Mouse (Mus musculus) kidney, postnatal 25 days (tissue): ENCODE data around the gene Sstr3.
A peak's percentile ranks its signal among the peaks of the same experiment; 100 is the strongest.

ENCODE experiments used
- DNase-seq, 2 experiments: peaks; one replicate each; pipeline ENCODE4 v3.0.0; 2021; ENCODE audit warnings: mixed read lengths in 2 of 2

Gene Sstr3

DNA sequence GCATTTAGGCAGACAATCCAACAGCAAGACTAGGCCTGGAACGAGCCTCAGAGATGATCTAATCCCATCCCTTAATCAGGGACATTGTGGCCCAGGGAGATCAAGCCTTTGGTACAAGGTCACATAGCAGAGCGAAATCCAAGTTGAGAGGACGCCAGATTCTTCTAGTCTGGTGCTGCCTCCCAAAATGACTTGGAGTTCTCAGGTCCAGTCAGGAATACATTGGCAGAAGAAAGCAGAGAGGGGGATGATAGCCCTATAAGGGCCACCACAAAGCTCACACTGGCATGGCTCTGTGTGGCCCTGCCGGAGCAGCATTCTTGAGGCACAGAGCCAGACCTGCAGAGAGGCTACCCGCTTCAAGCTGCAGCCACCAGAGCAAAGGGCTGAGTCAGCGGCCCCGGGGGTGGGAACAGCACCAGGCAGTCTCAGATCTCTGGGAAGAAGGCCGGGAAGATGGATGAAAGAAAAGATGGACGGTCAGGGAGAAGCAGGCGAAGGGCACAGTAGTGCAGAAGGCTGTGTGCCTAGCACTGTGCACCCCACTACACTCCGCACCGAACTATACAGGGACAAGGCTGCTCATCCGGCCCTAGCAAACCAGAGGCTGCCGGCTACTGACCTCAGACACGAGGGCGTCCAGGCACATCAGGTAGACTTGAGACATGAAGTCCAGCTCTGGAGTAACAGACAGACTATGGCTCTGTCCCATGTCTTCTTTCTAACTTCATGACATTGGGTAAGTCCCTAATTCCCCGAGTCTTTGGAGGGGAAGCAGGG is 13.6 kb downstream of the Sstr3 start, which contains the start of gene C1qtnf6:
TSS of gene C1qtnf6 (minus strand) at position 746 of the 780 bp plus-strand sequence.
- peak; percentile 82 to 89 for DNase-seq

DNA sequence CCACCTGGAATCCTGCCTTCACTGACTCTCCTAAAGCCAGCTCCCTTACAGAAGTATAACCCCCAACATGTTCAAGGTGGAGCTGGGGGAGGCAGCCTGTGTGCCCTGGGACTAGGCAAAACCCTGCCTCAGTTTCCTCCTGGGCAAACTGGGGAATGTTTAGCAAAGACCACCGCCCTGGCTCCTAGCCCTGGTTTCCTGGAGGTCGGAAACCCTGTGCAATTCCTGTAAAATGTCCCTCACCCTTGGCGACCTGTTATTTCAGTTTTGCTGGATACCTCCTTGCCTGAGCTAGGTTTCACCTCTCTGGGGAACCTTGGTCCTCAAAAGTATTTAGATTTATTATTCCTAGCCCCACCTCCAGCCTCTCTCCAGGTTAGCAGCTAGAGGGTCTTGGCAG is 14.3 kb downstream of the Sstr3 start:
- no peak for DNase-seq

GRCm38 (mm10) chr15:78529428-78529990 is 15.0 kb downstream of the Sstr3 start:
- peak; percentile 76 to 77 for DNase-seq

- peak; percentile 52 to 72 for DNase-seq
These were observed 15.6 kb downstream of the Sstr3 start for GRCm38 (mm10) chr15:78528726-78529411.

DNA sequence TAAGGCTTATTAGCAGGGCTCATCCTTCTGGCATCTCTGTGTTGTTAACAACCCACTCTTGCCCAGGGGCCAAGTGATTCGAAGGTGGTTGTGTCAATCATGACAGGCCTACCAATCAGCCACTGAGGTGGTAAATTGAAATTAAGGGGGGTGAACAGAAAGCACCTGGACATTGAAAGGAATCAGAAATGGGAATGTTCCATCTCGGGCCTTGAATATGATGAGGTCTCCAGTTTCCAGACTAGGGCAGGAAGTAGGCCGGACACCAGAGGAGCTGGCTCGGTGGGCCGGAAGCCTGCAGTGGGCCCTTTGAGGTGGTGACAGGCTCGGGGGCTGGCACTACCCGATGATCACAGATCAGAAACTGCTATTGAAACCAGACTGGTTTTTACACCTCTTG is 16.5 kb downstream of the Sstr3 start:
- DNase-seq = peak; percentile 56 to 73

- DNase-seq = no peak
These were observed 20.3 kb downstream of the Sstr3 start for GRCm38 (mm10) chr15:78524163-78524562.

DNA sequence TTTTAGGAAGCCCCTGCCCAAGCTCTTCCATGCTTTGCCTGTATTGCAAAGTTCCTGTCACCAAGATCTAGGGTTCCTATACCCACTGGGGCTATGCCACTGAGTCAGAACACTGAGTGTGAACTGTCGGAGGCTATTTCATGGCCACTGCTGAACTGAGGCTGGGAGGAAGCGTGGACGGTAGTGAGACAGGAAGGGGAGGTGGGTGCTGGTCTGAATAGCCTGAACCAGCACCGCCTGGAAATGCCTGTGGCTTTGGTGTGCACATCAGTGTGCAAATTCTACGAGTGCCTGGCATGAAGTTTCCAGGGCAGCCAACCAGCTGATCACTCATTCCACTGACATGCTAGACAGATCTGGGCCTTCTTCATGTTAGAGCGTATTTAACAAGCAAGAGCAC is 22.6 kb downstream of the Sstr3 start:
- DNase-seq = no peak

DNA sequence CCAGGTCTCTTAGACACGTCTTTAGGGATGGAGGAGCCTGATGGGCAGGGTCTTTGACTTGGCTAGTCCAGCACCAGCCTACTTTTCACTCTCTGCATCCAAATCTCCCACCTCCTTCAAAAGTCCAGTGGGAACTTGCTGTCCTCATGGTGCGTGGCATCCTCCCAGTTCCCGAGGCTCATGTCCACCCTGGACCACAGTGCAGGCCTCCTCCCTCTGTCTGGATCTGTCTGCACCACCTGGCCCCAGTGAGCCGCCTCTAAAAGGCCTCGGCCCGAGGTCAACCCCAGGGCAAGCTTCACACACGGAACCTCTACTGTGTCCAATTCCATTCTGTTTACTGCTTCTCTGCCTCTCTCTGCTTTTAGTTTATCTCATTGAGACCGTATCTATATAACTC is 23.2 kb downstream of the Sstr3 start:
- DNase-seq = no peak

- DNase-seq = peak; percentile 52 to 78
These were observed 24.3 kb downstream of the Sstr3 start for GRCm38 (mm10) chr15:78520112-78520715.

DNA sequence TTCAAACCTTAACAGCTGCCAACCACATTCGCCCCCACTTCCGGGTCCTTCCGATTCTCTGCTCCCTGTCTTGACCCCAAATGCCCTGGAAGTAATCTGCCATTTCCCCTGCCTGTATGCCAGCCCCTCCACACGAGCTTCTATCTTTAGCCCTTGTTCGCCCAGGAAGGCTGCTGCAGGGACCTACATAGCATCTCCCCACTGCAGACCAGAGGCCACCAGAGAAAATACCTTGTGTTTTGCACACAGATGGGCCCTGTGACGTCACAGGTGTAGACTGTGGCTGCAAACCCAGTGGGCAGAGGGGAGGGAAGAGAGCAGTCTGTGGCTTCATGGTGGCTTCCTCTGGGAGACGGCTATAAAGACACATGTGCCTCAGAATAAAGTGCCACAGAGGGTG is 26.3 kb downstream of the Sstr3 start:
- DNase-seq = no peak

DNA sequence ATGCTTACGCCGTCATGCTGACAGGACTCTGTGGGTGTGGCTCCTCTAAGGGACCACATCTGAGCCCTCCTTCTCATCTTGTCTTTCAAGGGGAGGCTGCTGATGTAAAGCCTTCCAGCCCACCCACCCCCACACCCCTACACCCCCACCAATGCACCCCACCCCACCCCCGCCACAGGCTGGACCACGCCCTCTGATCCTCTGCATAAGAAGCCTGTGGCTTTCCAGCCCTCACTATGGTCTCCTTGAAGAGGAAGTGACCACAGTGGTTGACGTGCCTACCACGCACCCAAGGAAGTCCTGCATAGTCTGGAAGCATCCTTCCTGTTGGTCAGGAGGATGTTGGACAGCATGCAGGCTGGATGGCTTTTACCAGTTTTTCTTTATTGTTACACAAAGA is 28.7 kb downstream of the Sstr3 start:
- no peak for DNase-seq

DNA sequence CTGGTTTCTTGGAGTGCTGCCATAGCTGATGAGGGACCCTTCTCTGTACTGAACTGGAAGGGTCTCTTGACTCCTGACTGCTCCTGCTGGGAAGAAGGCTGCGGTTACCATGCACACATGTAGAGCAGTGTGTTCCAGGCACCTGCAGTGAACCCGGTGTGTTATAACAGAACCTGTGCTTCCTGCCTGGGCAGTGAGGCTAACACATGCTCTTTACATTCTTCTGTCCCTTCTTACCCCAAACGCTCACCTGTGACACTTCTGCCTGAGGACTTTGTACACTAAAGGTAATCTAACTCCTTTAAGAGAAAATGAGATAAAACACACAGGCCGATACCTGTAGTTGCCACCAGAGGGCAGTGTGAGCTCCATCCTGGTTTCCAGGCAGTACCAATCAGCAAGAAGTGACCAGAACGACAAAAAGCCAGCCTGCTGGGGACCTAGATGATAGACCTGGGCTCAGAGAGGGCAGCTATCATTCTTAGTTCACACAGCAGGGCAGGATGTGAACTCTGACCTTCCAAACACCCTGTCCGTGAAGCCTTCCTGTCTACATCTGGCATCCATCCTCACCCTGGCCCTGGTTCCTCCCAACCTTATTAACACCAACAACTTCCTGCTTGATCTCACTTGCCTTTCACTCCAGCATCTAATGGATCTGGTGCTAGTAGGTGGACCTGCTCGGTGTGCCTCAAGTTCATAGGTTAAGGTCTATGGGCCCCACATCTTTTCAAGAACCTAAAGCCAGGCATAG is 29.9 kb downstream of the Sstr3 start:
- DNase-seq = peak; percentile 78 to 86

GRCm38 (mm10) chr15:78513019-78513418 is 31.5 kb downstream of the Sstr3 start:
- no peak for DNase-seq

GRCm38 (mm10) chr15:78511951-78512350 is 32.5 kb downstream of the Sstr3 start:
- no peak for DNase-seq

- no peak for DNase-seq
These were observed 33.7 kb downstream of the Sstr3 start for GRCm38 (mm10) chr15:78510736-78511135.

DNA sequence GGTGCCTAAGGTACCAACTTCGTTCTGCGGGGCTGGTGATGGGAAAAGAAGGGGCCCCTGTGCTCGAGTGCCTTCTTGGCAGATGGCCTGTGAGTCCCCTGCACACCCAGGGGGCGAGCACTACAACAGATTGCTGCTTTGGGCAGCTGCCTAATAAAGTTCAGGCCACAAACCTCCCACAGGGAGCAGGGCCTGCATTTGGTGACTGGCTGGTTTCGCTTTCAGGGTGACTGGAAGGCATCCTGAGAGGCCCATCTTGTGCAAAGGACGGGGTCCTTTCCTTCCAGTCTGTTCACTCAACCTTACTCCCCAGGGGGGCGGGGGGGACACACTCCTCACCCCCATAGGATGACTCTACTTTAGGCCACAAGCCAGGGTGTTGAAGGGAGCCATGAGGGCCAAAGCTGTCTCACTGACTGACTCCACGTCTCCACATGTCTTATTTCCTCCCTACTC is 34.3 kb downstream of the Sstr3 start:
- no peak for DNase-seq

DNA sequence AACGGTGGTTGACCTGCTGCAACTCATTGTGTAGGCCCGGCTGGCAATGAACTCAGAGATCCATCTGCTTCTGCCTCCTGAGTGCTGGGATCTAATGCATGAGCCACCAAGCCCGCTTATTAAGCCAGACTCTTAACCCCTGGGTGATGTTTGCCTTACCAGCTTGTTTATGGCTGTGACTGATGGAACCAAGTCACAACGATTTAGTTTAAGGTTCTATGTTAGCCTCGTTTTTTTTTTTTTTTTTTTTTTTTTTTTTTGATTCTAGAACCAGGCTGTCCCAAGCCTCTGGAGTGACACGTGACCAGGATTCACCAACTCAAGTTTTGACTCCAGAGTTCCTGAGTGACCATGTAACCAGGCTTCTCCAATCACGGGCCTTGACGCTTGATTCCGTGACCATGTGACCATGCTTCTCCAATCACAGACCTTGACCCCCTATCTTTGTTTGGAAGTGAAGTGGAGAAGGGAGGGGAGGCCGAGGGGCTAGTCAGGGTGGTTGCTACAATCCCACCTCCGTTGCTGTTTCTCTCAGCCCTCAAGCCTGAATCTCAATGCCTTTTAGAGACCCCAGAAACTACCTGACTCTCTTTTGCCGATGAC is 35.1 kb downstream of the Sstr3 start:
- DNase-seq = no peak

GRCm38 (mm10) chr15:78508443-78508842 is 36.0 kb downstream of the Sstr3 start:
- DNase-seq = no peak

DNA sequence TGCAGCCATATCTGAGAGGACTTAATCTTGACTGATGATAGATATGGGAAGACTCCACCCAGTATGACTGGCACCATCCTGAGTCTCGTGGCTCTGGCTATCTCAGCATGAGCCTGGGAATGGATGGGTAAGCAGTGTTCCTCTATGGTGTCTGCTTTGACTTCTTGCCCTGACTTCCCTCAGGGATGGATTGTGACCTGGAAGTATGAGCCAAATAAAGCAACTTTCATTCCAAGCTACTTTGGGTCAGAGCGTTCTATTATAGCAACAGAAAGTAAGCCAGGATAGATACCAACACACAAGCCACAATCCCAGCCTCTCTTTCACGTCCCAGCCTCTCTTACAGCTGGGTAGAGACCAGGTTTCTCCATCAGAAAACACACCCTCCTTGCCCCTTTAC is 38.9 kb downstream of the Sstr3 start:
- DNase-seq = no peak

GRCm38 (mm10) chr15:78504816-78505215 is 39.7 kb downstream of the Sstr3 start:
- no peak for DNase-seq

DNA sequence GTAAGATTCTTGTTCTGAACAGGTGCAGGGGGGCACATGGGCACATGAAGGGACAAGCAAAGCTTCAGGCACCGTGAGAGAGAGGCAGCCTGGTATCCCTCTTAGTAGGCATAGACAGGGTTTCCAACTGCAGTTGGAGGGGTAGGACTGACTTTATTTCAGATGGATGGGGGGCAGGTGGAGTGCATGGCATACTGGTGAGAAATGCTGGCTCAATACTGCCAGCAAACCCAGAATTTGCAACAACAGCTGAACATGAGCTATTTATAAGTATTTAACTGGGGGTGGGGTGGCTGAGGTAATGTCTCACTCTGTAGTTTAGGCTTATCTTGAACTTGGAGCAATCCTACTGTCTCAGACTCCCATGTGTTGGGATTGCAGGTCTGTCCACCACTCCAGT is 40.5 kb downstream of the Sstr3 start:
- no peak for DNase-seq

DNA sequence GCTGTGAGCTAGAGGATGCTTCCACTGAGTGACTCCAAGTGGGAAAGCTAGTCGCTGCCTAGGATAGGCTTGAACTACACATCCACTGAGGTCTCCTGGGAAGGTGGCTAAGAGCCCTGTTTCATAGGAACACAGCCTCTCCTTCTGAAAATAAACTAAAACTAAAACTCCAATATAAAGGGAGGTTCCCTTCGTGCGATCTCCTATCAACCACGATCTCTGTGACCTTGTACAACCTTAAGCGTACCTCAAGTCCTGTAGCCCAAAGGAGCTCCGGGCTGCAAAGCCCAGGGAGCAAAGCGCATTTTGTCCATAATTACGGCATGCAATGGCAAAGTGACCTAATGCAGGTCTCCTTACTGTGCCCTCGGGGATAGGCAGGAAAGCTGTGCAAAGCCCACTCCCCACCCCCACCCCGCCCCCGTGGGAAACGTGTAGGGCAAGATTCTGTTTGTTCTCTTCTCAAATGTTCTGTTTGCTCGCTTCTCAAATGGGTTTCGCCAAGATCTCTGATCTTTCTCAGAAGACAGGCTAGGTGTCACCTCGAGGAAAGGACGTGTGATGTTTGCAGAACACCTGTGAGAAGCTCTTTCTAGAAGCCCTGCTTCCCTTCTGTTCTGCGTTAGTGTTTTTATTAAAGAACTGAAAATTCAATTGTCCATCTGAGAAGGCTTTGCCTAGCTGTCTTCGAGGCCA is 41.9 kb downstream of the Sstr3 start:
- DNase-seq = no peak
